Mouse (Mus musculus) kidney, adult 2 months (tissue): ENCODE data around the gene Phkb.

Source experiments
- CTCF ChIP-seq: fragments of 200-500 bp; conservative IDR thresholded peaks from 2 replicates; pipeline ENCODE4 v1.5.1; 2011; ENCODE audit warnings: low read depth, mild to moderate bottlenecking, control low read depth, low read length, moderate library complexity, mixed read lengths; ENCODE audit not compliant: insufficient read depth, insufficient read length
- POLR2A ChIP-seq: fragments of 200-500 bp; IDR thresholded peaks from one replicate; pipeline ENCODE4 v1.6.1; 2011; ENCODE audit warnings: low read depth, low read length, control low read depth

- TF ChIP-seq CTCF: no peak
- TF ChIP-seq POLR2A: no peak
These were observed 188.0 kb downstream of the Phkb start for GRCm38 (mm10) chr8:86028646-86029312.
